ENCODE assay signal across 7 mouse cellular contexts in genomic region chr7:121706411-121707072, GRCm38 (mm10). TPM values are rescaled to one million over a fixed set of nuclear protein-coding genes. Genes with fewer than 3 reads are reported as not detected.
DNase-seq lines count a peak whose midpoint lies in the region; ATAC-seq lines count a peak whose summit lies in the region.

No protein-coding gene starts in this region.

- 0 out of 2 replicates have a peak, but pooled peaks cover 2% of the 10 kb centered on the region for H3K36me3 ChIP-seq in hindbrain, embryonic 15.5 days
- H3K36me3 ChIP-seq in megakaryocyte, embryonic 14.5 days (replicated peaks; ENCODE audit: low read length): peaks cover 19% of the 10 kb centered on the region

- WGBS in hindbrain, embryonic 15.5 days: under 1% methylated on average over 74 of the region's 77 CpGs

- peak overlapping the region; percentile 97 for H3K4me3 ChIP-seq in hindbrain, embryonic 15.5 days
- H3K4me3 ChIP-seq in megakaryocyte, embryonic 14.5 days (replicated peaks): peak overlapping the region; percentile 96

- H3K27me3 ChIP-seq in hindbrain, embryonic 15.5 days: no peaks in the 10 kb centered on the region
- H3K27me3 ChIP-seq in megakaryocyte, embryonic 14.5 days (replicated peaks): peaks cover 11% of the 10 kb centered on the region

- peak overlapping the region; percentile 96 for H3K27ac ChIP-seq in hindbrain, embryonic 15.5 days (replicated peaks)

- peak; percentile 69 for DNase-seq in ZHBTc4 (ENCODE audit: low read depth, low spot score)
- peak; percentile 76 to 80 for DNase-seq in cerebellum, postnatal 10 days
- peak; percentile 39 for DNase-seq in gastrocnemius, adult 18-20 months (ENCODE audit: low spot score)
- peak; percentile 37 to 53 for DNase-seq in left cerebral cortex, postnatal 14 days (ENCODE audit: low spot score in 2 of 2)
- peak; percentile 56 for DNase-seq in right cerebral cortex, postnatal 25 days

- peak; percentile 17 for ATAC-seq in hindbrain, embryonic 15.5 days (ENCODE audit: low FRiP score, low read depth)

- peak overlapping the region; percentile 92 for H3K4me2 ChIP-seq in hindbrain, embryonic 15.5 days

- intact Hi-C loops in left cerebral cortex, postnatal 14 days (cut with DNase I): no loop called here

- H3K9me3 ChIP-seq in hindbrain, embryonic 15.5 days: no peaks in the 10 kb centered on the region
- H3K9me3 ChIP-seq in megakaryocyte, embryonic 14.5 days: no peaks in the 10 kb centered on the region

- H3K4me1 ChIP-seq in hindbrain, embryonic 15.5 days (replicated peaks): peaks cover 46% of the 10 kb centered on the region
- peaks cover 62% of the 10 kb centered on the region for H3K4me1 ChIP-seq in megakaryocyte, embryonic 14.5 days

- peak overlapping the region; percentile 91 for H3K9ac ChIP-seq in hindbrain, embryonic 15.5 days

RNA-seq across cellular contexts. Expression of gene Usp31, which starts 0.5 kb away (rescaled TPM):
- total RNA-seq in gastrocnemius, adult 18-20 months (2021): 1 to 10 TPM; 6.4 to 7.2 TPM
- polyA plus RNA-seq in hindbrain, embryonic 15.5 days (2015; fragmentation: Nextera tagmentation; extraction: Ambion mirVana): 3.5 TPM in 2 replicates
- total RNA-seq in left cerebral cortex, postnatal 14 days (2021): 10 to 100 TPM; 59.1 to 61.4 TPM
- polyA plus RNA-seq in megakaryocyte, embryonic 14.5 days (2012; ENCODE audit: insufficient read depth, low replicate concordance): 0.20 and 0.89 TPM in 2 replicates

RNA-seq across cellular contexts. Expression of gene Scnn1g, which starts 27.7 kb away (rescaled TPM):
- not detected for total RNA-seq in gastrocnemius, adult 18-20 months (2021)
- 0.05 and 0.09 TPM in 2 replicates for polyA plus RNA-seq in hindbrain, embryonic 15.5 days (2015; fragmentation: Nextera tagmentation; extraction: Ambion mirVana)
- under 1 TPM; 0.15 to 0.17 TPM for total RNA-seq in left cerebral cortex, postnatal 14 days (2021)
- polyA plus RNA-seq in megakaryocyte, embryonic 14.5 days (2012; ENCODE audit: insufficient read depth, low replicate concordance): 0.15 TPM in 1 of 2 replicates, not detected in the other

Comparison
In these comparisons a context has a peak if more than half of its experiments do, and no peak if none do; other contexts are left out.
1. Peak in every context shown above with its lines: DNase-seq, ATAC-seq, H3K4me3 ChIP-seq and H3K27ac ChIP-seq.
2. RNA of gene Usp31, which starts 0.5 kb away (total RNA-seq): 59.1 to 61.4 TPM in left cerebral cortex, postnatal 14 days; 6.4 to 7.2 TPM in gastrocnemius, adult 18-20 months; every median in the first group is over 4 times any median in the second.